ENCODE assay signal across 30 mouse cellular contexts in the genomic region with DNA sequence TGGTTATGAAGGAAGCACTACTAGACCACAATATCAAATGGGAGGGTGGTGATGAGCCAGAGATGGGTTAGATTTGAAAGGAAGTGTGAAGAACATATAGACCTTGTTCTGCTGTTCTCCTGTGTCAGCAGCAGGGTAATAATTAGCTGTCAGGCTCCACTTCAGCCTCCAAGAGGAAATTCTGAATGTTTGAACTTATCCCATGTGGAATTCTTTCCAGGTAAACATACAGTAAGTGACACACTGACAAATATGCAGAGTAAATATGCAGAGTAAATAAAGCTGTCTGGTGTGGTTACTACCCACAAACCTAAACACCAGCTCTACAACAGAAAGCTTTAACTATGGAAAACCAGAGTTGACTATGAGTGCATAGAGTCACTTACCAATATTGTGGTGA.
"Had no signal": no experiment of that assay in that cellular context is flagged by ENCODE, and none has a peak within 500 bp of the region (broad histone marks: within the 10 kb centered on the region; RNA-seq: fewer than 3 reads in every experiment).

No protein-coding gene starts in this region.

- H3K27me3 ChIP-seq: limb, embryonic 12.5 days; limb, embryonic 13.5 days; limb, embryonic 15.5 days; liver, embryonic 12.5 days; liver, embryonic 13.5 days; lung, embryonic 15.5 days; megakaryocyte, embryonic 14.5 days; midbrain, embryonic 12.5 days; midbrain, embryonic 13.5 days; midbrain, embryonic 15.5 days; neural tube, embryonic 12.5 days had no signal

- ATAC-seq: liver, embryonic 12.5 days; lung, postnatal 0 days; midbrain, embryonic 13.5 days; midbrain, embryonic 15.5 days; midbrain, embryonic 16.5 days had no signal

- H3K9ac ChIP-seq: limb, embryonic 12.5 days; limb, embryonic 13.5 days; limb, embryonic 15.5 days; liver, embryonic 12.5 days; liver, embryonic 13.5 days; liver, embryonic 14.5 days; lung, embryonic 14.5 days; lung, embryonic 15.5 days; midbrain, embryonic 12.5 days; midbrain, embryonic 13.5 days; midbrain, embryonic 15.5 days; neural tube, embryonic 12.5 days had no signal

- H3K36me3 ChIP-seq: limb, embryonic 10.5 days; limb, embryonic 12.5 days; limb, embryonic 13.5 days; limb, embryonic 15.5 days; liver, embryonic 12.5 days; liver, embryonic 13.5 days; lung, embryonic 15.5 days; midbrain, embryonic 10.5 days; midbrain, embryonic 12.5 days had no signal

- H3K4me3 ChIP-seq: left cerebral cortex, adult 2 months; limb, embryonic 10.5 days; limb, embryonic 12.5 days; limb, embryonic 13.5 days; limb, embryonic 15.5 days; liver, embryonic 12.5 days; liver, embryonic 13.5 days; lung, embryonic 15.5 days; megakaryocyte, embryonic 14.5 days; midbrain, embryonic 10.5 days; midbrain, embryonic 12.5 days; midbrain, embryonic 13.5 days; midbrain, embryonic 15.5 days; myocyte; neural tube, embryonic 12.5 days had no signal

- H3K4me2 ChIP-seq: limb, embryonic 12.5 days; limb, embryonic 13.5 days; limb, embryonic 15.5 days; liver, embryonic 11.5 days; liver, embryonic 12.5 days; liver, embryonic 13.5 days; lung, embryonic 14.5 days; lung, embryonic 15.5 days; midbrain, embryonic 11.5 days; midbrain, embryonic 12.5 days; midbrain, embryonic 13.5 days; midbrain, embryonic 15.5 days; neural tube, embryonic 12.5 days had no signal

- H3K9me3 ChIP-seq: limb, embryonic 10.5 days; limb, embryonic 12.5 days; limb, embryonic 13.5 days; limb, embryonic 15.5 days; liver, embryonic 12.5 days; liver, embryonic 13.5 days; lung, embryonic 15.5 days; megakaryocyte, embryonic 14.5 days; midbrain, embryonic 10.5 days; midbrain, embryonic 12.5 days; midbrain, embryonic 13.5 days; midbrain, embryonic 15.5 days; neural tube, embryonic 12.5 days had no signal

- DNase-seq: left cerebral cortex, postnatal 4 days; liver, embryonic 13.5 days; lung, adult 18-20 months; lung, adult 2 months; lung, embryonic 14.5 days; lung, postnatal 10 days; lung, postnatal 14 days; lung, postnatal 36 days; lung, postnatal 4 days; midbrain, embryonic 14.5 days had no signal

- H3K27ac ChIP-seq: left cerebral cortex, adult 2 months; limb, embryonic 10.5 days; limb, embryonic 12.5 days; limb, embryonic 13.5 days; limb, embryonic 15.5 days; liver, embryonic 12.5 days; liver, embryonic 13.5 days; liver, embryonic 14.5 days; lung, embryonic 15.5 days; macrophage; midbrain, embryonic 10.5 days; midbrain, embryonic 12.5 days; midbrain, embryonic 13.5 days; midbrain, embryonic 15.5 days; neural tube, embryonic 12.5 days had no signal

- H3K4me1 ChIP-seq: limb, embryonic 12.5 days; limb, embryonic 13.5 days; limb, embryonic 15.5 days; liver, embryonic 12.5 days; liver, embryonic 13.5 days; lung, embryonic 15.5 days; megakaryocyte, embryonic 14.5 days; neural tube, embryonic 12.5 days had no signal
